Mouse (Mus musculus): Measurements from ENCODE around the gene A830031A19Rik.

Gene A830031A19Rik

DNA sequence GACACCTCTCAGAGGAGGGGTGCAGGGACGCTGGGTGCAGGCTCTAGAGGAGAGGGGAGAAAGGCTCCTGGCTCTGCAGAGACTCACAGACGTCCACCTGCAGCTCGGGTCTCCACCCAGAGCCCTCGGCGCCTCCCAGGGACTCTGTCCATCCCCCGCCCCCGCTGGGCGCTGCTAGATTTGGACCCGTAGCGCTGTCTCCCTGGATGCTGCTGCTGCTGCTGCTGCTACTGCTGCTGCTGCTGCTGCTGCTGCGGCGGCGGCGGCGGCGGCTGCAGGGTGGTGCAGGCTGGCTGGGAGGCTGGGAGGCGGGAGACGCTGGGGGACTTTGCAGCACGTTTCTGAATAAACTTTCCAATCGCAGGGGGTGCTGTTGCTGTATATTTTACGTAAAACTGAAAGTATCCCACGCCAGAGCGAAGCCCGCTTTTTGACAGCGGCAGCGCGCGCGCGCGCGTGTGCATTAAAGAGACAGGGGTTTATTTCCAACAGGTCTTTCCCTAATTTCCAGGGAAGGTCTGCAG, 1.3 kb upstream of the A830031A19Rik start:
- DNase-seq = peak; percentile 85

DNA sequence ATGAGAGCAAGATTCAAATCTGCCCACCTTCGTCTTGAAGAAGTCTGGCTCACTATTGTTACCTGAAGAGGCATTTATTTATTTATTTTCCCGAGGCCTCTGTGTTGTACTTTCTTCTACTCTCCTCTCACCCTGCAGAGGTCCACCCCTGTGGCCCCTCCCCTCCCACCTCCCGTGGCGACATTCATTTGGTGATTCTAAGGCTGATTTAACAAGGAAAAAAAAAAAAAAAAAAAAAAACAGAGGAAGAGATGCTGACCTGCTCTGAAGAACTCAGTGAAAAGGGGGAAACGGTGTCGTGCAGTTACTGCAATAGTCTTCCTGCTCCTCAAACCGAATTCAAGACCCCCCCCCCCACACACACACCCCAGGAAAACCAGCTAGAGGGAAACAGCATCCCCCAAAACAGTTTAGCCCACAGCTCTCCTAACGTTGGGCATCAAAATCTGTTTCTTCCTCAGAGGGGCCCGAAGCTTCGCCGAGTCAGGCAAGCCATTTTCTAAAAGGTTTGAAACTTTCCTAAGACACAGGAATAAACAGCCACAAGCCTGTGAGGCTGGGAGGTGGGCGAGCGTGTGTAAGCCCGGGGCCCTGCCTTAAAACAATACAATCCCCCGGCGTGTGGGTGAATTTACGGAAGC, 752 bp upstream of the A830031A19Rik start:
- no peak for DNase-seq

DNA sequence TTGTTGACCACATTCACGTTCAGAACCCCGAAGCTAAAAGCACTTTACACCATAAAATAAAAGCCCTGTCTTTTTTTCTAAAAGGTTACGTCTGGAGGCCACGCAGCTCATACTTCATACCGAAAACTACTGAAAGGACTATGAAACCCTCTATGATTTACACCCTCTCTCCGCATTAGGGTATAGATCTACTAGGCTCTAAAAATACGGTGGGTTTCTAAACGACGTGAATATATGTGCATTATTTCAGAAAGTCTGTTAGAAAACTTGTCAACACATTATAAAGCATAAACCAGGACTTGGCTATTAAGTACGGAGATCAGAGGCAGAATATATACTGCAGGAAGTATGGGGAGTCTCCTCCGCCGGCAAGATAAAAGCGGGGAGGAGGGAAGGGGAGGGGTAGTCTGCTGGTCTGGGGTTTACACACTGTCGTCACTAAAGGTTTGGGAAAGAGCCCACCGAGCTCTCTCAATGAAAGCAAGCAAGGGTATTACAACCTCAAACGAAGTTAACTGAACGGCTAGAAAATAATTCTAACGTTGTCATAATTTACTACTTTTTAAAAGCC, 748 bp downstream of the A830031A19Rik start:
- DNase-seq = no peak

DNA sequence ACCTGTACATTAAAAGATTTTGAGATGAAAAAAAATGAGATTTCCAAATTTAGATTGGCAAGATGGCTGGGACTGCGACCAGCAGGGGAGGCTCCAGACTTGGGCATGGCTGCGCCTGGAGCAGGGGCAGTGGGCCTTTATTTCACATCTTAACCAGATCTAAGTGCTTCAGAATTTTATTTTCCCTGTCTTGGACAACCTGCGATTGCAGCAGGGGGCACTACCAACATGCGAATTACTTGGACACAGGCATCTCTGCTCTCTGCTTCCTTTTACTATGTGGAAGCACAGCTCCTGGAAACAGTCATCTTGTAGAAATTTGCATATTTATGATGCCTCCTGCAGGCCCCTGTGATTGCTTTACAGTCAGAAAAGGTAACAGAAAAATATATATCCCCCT, 9.5 kb downstream of the A830031A19Rik start:
- DNase-seq = no peak

DNA sequence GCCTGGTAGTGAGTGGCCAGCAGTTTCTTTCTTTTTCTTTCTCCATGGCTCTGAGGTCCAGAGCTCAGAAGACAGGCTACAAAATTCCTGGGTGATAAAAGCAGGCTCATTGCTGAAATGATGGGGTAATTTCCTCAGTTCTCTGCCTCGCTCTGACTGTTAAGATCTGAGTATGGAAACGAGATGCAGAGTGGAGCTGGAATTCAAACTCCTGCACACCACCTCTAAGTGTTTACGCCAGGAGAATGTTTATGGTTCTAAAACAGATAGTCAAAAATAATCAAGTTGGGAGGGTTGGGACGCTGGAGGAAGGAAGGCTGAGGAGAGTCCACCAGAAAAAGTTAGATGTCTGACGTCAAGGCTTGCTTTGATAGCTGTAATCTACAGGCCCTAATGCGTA, 10.6 kb downstream of the A830031A19Rik start:
- DNase-seq = no peak

DNA sequence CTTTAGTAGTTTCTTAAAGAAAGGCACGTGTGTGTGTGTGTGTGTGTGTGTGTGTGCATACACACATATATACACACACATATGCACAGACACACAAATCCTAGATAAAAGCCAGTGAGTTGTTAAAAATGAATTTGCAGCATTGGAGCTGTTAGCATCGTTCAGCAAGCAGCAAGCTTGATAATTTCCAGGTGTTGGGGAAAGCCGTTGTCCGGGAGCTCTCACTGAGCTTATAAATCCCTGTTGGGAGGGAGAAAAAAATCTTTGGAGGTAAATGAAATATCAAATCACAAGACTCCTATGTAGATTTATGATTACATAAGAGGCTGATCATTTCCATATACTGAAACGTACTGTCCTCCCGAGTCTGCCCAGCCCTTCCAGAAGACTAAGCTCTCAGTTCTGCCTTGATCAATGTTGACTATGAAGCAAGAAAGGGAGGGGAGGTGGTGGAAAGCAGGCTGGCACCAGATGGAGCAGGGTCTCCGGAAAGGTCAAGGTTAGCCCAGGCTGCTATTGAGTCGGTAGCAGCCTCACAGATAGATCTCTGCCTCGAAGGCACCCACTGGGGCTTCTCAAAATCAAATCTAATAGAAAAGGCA, 12.3 kb downstream of the A830031A19Rik start:
- no peak for DNase-seq

DNA sequence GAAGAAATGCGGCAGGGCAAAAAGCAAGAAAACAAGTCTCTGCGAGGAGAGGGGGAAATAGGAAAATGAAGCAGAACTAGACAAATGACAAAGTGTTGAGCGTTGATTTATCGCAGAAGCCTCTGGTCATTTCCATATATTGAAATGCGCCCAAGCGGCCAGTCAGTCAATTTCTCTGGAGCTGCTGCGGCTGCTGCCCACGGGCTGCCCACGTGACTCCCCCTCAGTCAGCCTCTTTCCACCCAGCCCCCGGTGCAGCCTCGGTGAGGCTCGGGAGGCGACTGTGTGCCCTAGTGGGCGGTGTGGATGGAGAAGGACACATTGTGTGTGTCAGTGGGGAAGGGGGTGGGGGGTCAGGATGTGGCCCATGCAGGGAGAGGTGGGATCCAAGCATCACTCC, 13.0 kb downstream of the A830031A19Rik start:
- no peak for DNase-seq

DNA sequence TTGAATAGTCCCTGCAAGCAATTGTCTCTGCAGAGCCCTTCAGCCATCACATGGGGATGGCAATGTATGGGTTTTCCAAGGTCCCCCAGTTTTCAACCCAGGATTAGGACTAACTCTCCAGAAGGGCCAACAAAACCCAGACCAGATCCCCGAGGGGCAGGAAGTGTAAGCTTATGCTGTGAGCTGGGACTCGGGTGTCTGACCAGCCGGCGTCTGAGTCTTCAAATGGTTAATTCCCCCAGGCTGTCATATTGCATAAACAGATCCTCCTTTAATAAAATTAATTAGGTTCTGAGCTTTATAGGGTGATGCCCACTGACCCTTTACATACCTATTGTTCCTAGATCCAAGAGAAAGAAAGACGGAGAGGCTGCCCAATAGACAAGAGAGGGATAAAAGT, 14.4 kb downstream of the A830031A19Rik start:
- DNase-seq = no peak

DNA sequence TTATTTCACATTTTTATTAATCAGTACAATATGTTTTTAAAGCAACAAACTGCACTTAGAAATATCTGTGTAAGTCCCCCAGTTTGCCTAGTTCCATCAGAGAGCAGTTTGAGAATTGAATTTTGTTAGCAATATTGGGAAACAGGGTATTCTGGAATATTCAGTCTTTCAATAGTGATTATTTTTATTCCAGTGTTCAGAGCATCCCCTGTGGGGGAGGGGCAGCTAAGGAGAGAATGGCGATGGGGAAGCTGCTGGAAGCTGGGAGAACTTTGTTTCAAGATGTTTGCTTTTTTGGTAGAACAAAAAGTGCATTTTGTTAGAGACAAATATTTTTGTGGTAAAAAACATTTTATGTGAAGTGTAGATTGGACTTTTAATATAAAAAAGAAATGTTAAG, 15.7 kb downstream of the A830031A19Rik start:
- DNase-seq = no peak

DNA sequence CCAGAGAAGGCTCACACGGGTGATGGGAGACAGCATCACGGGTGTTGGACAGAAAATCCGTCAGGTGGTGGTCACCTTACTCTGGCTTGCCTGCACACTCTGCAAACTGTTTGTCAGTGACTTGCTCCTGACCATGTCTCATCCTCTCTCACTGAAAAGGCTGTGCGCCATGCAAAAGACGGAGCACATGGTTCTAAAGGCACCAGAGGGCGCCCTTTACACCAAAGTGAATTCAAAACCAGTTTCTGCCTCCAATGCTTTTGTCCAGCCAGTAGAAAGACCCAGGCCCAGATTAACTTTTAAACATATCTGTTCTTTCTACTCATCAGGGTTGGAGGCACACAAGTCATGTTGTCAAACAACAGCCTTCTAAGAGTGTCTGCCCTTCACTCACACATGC, 22.0 kb downstream of the A830031A19Rik start:
- DNase-seq = no peak

DNA sequence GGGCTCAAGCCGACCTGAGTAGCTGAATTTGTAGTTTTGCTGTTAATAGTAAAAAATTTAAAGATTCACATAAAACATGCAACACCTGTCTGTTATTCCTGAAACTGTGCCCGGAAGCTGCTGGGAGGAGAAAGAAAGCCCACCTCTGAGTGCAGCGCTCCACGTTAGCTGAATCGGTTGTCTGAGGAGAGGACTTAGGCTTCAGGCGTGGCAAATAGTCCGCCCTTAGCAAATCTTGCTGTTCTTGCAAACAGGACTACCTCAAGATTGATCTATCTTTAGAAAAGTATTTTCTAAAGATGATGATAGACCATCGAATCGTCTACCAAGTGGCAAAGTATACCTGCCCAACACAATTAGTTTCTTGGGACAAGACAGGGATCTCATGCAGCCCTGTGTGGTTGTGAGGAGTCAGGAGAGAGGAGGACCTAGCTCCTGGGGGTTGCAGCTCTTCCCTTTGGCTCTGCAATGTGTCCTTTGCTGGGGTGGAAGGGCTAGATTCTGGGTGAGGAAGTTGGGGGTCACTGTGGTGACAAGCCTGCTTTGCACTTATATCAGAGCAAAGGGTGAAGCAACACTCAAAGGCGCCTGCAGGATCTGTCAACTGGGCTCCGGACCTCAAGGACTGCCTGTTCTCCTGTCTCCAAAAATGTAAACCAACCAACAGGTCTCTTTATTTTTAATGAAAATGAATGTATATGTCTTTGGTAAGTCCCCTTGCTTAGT, 24.7 kb downstream of the A830031A19Rik start:
- DNase-seq = no peak

DNA sequence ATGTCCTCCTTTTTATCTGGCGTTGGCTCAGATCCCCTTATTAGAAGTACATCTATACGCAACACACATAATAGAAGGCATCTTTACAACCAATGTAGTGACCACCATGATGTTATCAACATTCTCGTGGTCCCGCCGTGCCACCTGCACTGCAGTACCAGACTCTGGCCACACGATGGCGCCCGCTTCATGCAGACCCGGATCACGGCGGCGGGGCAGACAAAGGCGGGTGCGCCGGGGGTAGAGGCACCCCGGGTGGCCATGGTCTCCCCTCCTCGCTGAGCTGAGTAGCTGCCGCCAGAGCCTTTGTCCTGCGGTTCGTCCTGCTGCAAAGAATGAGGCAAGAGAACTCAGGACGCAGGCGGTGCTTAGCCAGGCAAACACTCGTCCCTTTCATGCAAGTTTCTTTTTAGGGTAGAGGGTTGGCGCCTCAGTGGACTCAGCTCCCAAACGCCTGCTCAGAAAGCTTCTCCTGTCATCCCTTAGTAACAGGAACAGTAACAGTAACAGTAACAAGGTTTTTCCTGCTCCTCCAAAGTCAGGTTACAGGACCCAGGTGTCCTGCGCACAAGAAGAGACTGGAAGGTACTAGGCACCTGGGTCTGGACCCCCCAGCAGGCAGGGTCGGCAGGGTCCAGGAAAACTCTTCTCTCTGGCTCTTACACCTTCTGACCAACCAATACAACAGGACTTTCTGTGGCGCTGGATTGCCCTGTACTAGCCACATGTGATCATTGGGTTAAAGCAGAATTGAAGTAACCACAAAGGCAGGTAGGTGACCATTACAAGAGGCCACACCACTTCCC, 25.4 kb downstream of the A830031A19Rik start:
- DNase-seq = peak; percentile 69

DNA sequence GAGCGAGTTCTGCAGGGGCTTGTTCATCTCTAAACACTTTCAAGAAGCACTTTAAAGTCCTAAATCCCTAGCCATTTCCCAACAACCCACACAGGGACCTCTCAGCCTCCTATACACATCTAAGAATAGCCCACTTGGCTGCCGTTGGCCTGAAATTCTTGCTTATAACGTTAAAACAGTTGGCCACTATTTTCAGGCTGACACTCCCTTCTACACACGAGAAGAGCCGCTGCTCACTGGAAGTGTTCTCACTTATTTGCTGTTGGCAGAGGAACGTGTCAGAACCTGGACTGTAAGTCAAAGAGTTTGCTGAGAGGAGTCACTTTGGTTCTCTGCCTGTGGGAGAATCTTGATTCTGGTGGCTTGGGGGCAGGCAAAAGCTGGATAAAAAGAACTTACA, 30.8 kb downstream of the A830031A19Rik start:
- no peak for DNase-seq

DNA sequence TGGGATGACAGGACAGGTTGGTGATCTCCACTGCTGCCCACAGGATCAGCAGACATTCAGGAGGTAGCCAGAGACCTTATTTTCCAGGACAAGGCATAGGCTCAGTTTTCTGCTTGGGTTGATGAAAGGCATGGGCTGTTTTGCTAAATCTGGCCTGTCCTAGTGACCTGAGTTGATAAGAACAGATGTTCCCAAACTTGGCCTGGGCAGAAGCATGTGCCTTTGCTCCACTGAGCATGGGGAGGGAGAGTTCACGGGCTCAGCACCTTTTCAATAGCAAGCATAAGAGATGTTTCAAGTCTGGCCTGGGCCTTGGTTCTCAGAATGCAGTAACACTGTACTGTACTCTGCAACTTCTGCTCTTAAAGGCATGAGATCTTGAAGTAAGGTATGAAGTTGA, 54.1 kb downstream of the A830031A19Rik start:
- DNase-seq = no peak

DNA sequence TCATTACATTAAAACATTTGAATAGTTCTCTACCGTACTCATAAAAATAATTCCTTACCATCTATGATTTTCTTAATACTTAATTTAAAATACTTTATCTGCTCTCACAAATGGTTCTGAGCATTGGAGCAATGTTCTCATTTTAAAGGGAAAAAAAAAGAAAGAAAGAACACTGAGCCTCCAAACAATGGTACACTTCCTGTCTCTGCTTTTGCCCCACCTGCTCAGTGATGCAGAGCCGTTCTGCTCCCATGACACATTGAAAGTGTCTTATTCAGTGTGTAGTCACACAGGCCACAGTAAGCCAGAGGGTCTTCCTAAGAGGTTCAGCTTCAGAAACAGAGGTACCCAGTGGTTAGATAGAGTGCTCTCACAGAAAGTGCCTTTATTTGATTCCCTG, 56.1 kb downstream of the A830031A19Rik start:
- no peak for DNase-seq

DNA sequence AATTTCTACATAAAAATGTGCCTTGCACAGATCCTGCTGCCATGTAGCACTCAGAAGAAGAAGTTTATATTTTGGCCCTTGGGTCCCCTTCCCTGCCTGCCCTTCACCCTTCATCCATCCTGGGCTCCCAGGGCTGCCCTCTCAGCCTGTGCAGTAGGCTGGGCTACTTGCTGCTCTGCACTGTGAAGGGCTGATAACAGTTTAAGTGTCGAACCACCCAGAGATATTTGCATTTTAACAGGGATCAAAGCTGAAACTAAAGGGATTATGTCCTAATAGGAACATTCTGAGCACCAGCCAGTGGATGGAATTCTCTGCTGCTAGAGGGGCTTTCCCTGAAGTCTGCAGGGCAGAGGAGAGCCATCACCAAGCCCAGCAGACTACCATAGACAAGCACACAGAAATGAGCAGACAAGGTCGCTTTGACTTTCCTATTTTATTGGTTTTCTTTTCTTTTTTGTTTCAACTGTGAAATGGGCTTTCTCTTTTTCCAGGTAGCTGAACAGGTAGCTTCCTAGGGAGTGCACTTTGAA, 58.1 kb downstream of the A830031A19Rik start:
- no peak for DNase-seq

DNA sequence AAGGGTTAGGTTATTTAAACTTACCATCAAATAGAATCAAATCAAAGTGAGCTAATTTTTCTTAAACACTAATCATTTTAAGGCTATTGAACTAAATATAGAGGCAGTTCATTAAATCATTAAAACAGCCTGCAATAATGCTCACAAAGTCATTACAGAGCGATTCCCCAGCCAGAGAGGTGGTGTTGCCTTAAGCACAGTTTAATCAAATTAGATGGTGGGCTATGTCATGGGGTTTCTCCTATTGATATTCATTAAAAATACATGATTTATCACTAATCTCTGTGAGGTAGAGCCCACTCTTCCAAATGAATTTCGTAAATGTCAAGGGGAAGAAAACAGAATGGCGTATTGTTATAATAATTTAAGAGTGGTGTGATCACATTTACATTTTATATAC, 58.8 kb downstream of the A830031A19Rik start:
- no peak for DNase-seq

DNA sequence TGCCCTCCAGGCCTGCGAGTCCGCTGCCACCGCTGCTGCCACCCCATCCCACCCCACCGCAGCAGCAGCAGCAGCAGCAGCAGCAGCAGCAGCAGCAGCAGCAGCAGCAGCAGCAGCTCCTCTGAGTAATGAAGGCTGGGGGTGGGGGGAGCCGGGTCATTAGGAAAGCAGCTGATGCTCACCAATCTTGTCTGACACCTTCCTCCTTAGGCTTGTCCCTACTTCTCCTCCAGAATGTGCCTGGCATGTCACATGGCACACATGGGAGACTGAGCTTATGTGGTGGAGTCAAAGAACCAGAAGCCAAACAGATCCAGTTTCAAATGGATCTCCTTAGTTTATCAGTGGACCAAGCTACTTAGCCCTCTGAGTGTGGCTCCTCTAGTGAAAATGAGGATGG, 60.2 kb downstream of the A830031A19Rik start:
- DNase-seq = no peak

DNA sequence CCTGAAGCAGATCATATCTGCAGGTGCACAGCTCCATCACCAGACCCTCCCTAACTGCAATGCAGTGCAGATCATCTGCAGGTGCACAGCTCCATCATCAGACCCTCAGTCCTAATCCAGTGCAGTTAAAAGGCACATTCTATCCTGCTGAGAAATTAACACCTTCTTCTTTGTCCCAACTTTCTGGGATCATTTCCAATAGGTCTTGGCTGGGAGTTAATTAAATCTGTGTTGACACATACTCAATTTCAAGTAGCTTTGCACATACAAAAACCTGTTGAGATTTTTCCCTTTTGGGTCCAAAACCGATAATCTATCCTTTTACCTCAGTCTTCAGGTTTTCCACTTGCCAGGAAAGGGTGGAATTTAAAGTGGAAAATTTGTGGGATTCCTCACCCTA, 62.6 kb downstream of the A830031A19Rik start:
- DNase-seq = no peak

DNA sequence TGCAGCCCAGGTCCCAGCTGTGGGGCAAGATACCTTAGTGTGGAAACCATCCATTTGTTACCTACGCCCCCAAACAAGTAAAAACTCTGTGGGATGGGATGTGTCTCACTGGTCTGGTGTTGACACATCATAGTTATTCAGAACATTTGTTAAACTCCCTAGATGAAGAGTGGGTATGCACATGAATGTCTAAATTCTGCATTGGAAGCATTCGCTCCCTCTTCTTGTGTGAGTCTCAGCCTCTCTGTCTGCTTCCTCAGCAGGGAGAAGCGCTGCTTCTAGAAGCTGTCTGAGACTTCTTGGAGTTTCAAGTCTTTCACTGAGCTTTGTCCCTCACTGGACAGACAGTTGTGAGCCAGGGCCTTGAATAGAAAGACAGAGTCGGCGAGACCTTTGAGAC, 65.9 kb downstream of the A830031A19Rik start:
- no peak for DNase-seq

DNA sequence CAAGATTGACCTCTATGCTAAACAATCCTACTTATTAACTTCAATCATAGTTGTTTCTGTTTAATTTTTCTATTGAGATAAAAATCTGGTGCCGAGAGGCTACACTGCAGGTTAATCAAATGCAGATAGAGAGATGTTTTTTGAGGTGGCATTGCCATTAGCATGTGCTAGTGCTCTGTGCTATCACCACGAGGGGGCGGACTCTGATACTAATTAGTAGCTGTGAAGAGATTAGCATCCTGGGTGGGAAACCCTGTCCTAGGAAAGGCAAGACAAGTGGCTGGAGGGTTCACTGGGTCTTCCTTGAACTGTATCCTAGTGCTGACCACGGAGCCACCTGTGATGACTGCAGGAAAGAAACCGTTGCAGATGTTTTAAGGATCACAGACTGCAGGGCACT, 66.6 kb downstream of the A830031A19Rik start:
- no peak for DNase-seq

DNA sequence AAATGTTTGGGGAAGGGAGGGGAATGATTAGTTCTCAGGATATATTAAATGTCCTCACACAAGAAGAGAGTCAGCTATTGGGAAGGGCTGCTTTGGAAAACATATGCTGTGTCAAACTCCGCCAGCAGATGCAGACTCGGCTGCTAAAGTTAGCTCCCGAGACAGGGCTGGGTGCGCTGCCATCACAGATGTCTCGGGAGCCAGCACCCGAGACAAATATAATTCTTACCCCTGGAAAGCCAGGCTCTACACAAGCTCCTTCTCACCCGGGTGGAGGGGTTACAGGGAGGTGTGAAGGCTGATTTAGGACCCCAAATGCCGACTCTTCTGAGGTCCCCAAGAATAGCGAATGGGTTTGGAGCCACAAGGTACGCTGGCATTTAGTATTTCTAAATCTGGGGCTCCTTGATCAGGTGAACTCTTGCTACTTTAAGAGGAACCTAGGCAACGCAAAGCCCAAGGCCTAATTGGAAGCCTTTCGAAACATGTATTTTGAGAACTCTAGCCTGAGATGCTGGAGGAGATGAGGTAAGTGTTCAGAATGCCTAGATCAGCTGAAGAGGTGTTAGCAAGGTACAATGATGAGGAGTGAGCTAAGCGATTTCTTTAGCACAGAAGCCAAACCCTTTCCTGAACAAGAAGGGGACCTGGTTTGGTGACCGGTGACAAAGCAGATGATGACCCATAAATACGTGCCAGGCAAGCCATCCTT, 69.3 kb downstream of the A830031A19Rik start:
- peak; percentile 75 for DNase-seq

Data from layer of hippocampus, adult 9-11 months (tissue).